Mouse (Mus musculus) cerebellum, adult 2 months (tissue): ENCODE data around the gene Ube2o.

ENCODE experiments used
- CTCF ChIP-seq: fragments of 200-500 bp; IDR thresholded peaks from 2 replicates; pipeline ENCODE4 v1.5.1; 2011; ENCODE audit warnings: low read depth, mild to moderate bottlenecking, control low read depth, low read length, moderate library complexity, borderline replicate concordance; ENCODE audit not compliant: insufficient read depth
- POLR2A ChIP-seq: fragments of 200-500 bp; IDR thresholded peaks from 2 replicates; pipeline ENCODE4 v1.6.1; 2011; ENCODE audit warnings: low read length, control low read depth, borderline replicate concordance; ENCODE audit not compliant: insufficient read depth

DNA sequence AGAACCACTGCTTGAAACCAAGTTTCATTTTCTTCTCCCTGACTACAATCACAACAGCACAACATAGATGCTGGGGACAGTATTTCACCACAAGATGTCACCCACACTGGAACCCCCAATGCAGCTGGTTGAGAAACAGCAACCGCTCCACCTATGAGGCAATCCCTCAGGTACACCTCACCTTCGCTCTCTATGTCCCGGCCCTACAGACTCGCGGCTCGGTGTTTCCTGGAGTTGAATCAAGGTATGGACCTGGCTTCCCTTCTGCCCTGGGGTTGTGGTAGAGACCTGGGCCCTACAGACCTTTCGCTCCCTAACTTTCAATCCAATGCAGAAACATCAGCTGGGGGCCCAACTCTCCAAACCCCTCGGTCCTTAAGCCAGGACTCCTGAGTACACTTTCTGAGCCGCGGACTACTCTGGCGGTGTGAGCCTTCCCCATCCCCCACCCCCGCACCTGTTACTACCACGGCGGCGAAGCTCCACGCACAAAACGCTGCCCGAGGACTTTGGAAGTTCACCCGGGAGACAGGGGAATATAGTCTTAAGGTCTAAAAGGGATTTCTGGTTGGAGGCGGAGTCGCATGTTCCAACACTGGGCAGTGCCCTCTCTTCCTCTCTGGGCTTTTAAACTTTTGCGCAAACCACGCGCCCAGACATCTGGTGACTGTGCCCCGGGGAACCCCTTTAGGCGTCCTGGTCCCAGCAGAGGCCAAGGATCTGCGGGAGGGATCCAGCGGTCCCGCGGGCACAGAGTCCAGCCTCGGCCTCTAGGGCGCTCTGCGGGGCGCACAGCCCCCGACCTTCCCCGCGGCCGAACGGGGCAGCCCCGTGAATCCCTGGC is 42.3 kb upstream of the Ube2o start:
- no peak for TF ChIP-seq CTCF
- TF ChIP-seq POLR2A = no peak
